23 mouse cellular contexts compared by ENCODE assay signal in the genomic region with DNA sequence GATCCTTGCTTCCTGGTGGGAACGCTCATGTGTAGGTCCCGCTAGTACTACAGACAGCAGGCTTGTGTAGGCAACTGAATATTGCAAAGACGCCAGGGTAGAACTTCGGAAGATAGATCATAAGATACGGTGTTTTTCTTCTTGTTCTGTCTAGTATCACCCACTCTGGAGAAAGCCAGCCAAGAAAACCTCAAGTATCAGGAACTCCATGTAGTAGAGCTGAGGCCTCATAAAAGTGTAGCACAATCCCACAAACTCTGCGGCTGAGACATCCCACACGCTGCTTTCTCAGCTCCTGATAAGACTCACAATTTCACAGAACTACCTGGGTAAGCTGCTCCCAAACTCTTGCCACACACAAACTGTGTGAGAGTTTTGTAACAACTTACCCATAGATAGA. TPM values are rescaled to one million over a fixed set of nuclear protein-coding genes. Genes with fewer than 3 reads are reported as not detected.
DNase-seq lines count a peak whose midpoint lies in the region; ATAC-seq and TF ChIP-seq lines count a peak whose summit lies in the region.
"Had no signal": no experiment of that assay in that cellular context is flagged by ENCODE, and none has a peak within 500 bp of the region (broad histone marks: within the 10 kb centered on the region; RNA-seq: fewer than 3 reads in every experiment).

No protein-coding gene starts in this region.

- peak; percentile 71; the same call in 1 of the 2 replicates for ATAC-seq in frontal cortex, adult (ENCODE audit: low TSS enrichment)
- peak; percentile 67 for ATAC-seq in G1E (ENCODE audit: extremely low read depth, insufficient number of reproducible peaks, low FRiP score, poor library complexity, severe bottlenecking)
- ATAC-seq in erythroblast, adult 5-6 weeks (replicated peaks; ENCODE audit: low FRiP score, poor library complexity, severe bottlenecking): no peak
- ATAC-seq: CD4-positive, CD25-positive, alpha-beta regulatory T cell, adult 4 months; forebrain, embryonic 13.5 days; forebrain, embryonic 15.5 days; forebrain, postnatal 0 days had no signal

- no peaks in the 10 kb centered on the region for H3K9me3 ChIP-seq in G1E (replicated peaks)
- H3K9me3 ChIP-seq: embryonic facial prominence, embryonic 13.5 days; embryonic facial prominence, embryonic 15.5 days; forebrain, embryonic 13.5 days; forebrain, embryonic 15.5 days had no signal

- DNase-seq in frontal cortex, postnatal 14 days (ENCODE audit: low spot score in 2 of 2): no peak
- DNase-seq in G1E (ENCODE audit: low spot score): peak; percentile 19
- peak; percentile 28 for DNase-seq in telencephalon, adult 2 months (ENCODE audit: low read depth, low spot score)
- DNase-seq: adrenal gland, adult 2 months; adrenal gland, postnatal 10 days; adrenal gland, postnatal 25 days; B cell, adult 2 months; cerebellum, adult 11 months; cerebellum, adult 18-20 months; cerebellum, adult 8-10 months; cerebellum, adult 9-11 months; cerebellum, postnatal 14 days; cerebellum, postnatal 36 days; embryo, embryonic 11 days; forebrain, postnatal 0 days had no signal

- no peak for TF ChIP-seq CTCF in G1E (IDR thresholded peaks at IDR 0.05; ENCODE audit: low read depth, low read length)

- H3K27me3 ChIP-seq in G1E (ENCODE audit: insufficient read depth, low read length): no peaks in the 10 kb centered on the region
- H3K27me3 ChIP-seq: CH12.LX; embryonic facial prominence, embryonic 13.5 days; embryonic facial prominence, embryonic 15.5 days; forebrain, embryonic 13.5 days; forebrain, embryonic 15.5 days had no signal

- peaks cover 30% of the 10 kb centered on the region for H3K36me3 ChIP-seq in G1E (replicated peaks)
- H3K36me3 ChIP-seq: embryonic facial prominence, embryonic 13.5 days; embryonic facial prominence, embryonic 15.5 days; forebrain, embryonic 15.5 days had no signal

- peak overlapping the region; percentile 20; the same call in 1 of the 2 replicates for H3K4me3 ChIP-seq in G1E (ENCODE audit: low read depth, low read length)
- H3K4me3 ChIP-seq: embryonic facial prominence, embryonic 13.5 days; embryonic facial prominence, embryonic 15.5 days; forebrain, embryonic 13.5 days; forebrain, embryonic 15.5 days had no signal

- H3K4me1 ChIP-seq in G1E (ENCODE audit: insufficient read depth, low read depth, low read length): peaks cover 74% of the 10 kb centered on the region
- H3K4me1 ChIP-seq: embryonic facial prominence, embryonic 15.5 days had no signal

RNA-seq across cellular contexts. Expression of a gene that starts 24.4 kb away (rescaled TPM):
- 176 and 193 TPM in 2 replicates for total RNA-seq in G1E (2014; fragmentation: Nextera tagmentation)
- total RNA-seq in G1E (2017): 37.0 and 43.4 TPM in 2 replicates
- polyA plus RNA-seq in G1E (2012): 9.0 and 11.5 TPM in 2 replicates
- 14.4 and 24.2 TPM in 2 replicates for total RNA-seq in erythroblast, adult 5-6 weeks (2015; ENCODE audit: low replicate concordance)
- 10.3 and 10.6 TPM in 2 replicates for total RNA-seq in erythroblast, adult 5-6 weeks (2017; ENCODE audit: low replicate concordance)

Comparison
In these comparisons a context has a peak if more than half of its experiments do, and no peak if none do; other contexts are left out.
1. DNase-seq: peak in G1E (single experiment) and telencephalon, adult 2 months (single experiment); none in frontal cortex, postnatal 14 days (0 of 2).